Mouse (Mus musculus): Measurements from ENCODE around the gene Fbn1.
"Not testable (repeated sequence)": the region's sequence is repeated elsewhere in the genome, so short reads cannot be mapped to it uniquely, and the experiment has no call there.

Gene Fbn1

DNA sequence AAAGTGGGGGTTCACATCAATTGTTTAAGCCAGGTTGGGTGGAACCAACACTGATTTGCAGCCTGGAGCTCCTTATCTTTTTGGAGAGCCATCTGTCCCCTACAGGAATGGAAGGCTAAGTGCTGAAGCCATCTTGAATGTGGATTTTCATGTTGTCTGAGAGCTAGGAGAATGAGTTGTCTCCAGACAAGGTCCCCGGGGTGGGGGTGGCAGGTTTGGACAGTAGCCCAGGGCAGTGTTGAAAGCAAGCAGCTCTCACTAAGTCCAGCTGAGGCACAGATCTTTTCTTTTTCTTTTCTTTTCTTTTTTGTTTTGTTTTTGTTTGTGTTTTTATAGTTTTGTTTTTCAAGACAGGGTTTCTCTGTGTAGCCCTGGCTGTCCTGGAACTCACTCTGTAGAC lies 216.7 kb downstream of the Fbn1 start:
- DNase-seq (ENCODE audit: low spot score): no peak

GRCm38 (mm10) chr2:125290197-125290965 lies 217.4 kb downstream of the Fbn1 start:
- no peak for DNase-seq (ENCODE audit: low spot score)

- no peak for DNase-seq (ENCODE audit: low spot score)
Measured at GRCm38 (mm10) chr2:125285777-125286176, 222.0 kb downstream of the Fbn1 start.

DNA sequence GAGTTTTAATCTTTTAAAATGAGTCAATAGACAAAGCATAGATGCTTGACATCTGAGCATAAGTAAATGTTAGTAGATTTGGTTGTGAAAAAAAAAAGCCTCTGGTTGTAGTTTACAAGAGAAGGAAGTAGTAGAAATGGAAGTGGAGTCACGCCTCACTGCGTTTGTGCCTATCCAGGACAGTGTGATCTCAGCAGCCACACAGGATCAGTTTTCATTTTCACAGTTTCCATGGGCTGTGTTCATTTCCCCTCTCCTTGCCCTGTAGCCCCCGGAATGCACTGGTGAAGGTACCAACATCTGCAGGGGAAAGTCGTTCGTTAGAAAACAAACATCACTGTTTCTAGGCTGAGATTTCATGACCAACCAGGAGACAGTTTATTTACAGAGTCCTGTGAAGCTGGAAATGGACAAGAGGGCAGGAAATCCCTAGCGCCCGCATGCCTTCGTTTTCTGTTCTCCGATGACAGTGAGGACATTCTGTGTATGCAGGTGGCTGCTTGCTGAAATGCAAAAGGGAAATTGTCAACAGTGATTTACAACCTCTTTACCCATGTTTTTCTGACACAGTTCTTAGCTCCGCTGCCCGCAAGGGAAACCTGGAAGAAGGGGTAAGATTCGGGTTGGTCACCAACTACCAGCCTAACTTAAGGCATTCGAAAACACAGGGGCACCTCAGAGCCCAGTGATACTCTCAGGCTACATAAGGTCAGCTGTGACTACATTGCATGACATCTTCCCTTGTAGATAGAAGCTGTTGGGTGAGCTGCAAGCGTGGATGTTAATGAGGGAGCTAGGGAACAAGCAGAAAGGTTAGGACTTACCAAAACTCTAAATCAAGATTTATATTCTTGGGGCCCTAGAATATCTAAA lies 225.2 kb downstream of the Fbn1 start:
- no peak for DNase-seq (ENCODE audit: low spot score)

DNA sequence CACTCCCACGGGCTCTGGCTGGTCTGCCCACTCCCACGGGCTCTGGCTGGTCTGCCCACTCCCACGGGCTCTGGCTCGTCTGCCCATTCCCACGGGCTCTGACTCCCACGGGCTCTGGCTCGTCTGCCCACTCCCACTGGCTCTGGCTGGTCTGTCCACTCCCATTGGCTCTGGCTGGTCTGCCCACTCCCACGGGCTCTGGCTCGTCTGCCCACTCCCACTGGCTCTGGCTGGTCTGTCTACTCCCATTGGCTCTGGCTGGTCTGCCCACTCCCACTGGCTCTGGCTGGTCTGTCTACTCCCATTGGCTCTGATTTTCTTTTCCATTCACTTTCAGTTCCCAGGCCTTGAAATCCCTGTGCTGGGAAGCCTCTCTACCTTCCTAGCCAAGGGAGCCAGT lies 227.8 kb downstream of the Fbn1 start:
- DNase-seq (ENCODE audit: low spot score): not testable (repeated sequence)

DNA sequence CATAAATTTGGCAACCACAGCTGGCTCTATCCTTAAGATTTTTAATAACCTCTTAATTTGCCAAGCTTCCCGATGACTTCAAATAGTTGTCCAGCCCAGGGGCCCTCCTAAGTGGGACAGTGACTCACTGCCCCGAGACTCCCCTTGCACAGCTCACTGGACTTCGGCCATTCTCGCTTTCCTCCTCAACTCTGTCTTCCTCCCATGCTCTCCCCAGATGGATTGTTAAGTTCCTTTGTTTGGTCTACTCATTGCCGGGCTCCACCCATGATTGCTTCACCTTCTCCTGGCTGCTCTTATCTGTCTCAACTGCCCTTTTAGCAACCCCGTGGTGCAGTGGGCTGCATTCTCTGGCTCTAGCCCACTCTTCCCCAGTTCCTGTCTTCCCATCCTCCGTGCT lies 229.3 kb downstream of the Fbn1 start:
- DNase-seq (ENCODE audit: low spot score): no peak

DNA sequence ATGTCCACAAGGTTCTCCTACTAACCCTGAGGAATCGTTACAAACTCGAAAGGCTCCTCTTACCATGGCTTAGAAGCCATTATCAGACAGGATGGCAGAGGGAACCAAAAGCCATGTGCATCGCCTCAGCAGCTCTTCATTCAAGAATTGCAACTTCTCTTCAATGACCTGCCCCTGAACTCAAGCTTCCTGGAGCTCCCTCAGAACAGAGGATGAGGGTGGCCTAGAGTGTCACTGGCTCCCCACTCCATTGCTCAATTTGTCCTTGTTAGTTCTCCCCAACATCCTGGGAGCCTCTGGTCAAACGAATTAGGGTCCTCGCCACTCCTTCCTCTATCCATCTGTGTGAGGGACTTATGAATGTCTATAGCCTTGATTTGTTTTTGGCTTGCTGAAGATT lies 231.1 kb downstream of the Fbn1 start:
- no peak for DNase-seq (ENCODE audit: low spot score)

DNA sequence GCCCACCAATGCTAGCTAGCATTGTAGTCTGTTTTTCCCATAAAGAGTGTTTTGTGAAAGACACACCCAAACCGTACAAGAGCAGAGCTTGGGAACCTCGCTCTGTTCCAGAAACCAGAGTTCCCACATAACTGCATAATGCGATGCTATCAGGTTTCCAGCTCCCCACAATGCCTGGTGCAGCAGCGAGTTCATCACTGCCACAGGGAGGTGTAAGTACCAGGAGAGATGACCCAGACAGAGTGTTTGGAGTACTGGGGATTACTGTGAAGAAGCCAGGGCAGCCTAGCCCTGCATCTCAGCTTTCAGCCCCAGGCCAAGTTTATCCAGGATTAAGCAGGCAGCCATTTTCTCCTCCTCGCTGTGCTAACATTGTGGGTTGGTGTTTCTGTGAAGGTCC lies 232.2 kb downstream of the Fbn1 start:
- no peak for DNase-seq (ENCODE audit: low spot score)

DNA sequence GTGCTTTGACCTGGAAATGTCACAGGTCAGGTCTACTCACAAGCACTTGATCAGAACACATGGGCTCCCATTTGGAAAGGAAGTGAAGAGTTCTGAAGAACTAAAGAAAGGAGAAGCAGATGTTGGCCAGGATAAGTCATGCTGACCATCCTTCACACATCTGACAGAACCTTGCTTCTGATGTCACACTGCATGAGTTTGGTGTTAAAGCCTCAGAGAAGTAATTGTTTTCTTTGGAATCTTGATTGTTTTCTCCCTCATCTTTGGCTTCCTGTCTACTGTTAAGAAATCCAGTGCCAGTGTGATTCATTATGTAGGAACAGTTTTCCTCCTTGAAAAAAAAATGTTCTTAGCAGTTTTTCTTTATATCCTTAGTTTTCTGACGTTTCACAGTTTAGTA lies 238.9 kb downstream of the Fbn1 start:
- no peak for DNase-seq (ENCODE audit: low spot score)

GRCm38 (mm10) chr2:125263753-125264152 lies 244.0 kb downstream of the Fbn1 start:
- no peak for DNase-seq (ENCODE audit: low spot score)

- DNase-seq (ENCODE audit: low spot score): no peak
Measured at GRCm38 (mm10) chr2:125263056-125263455, 244.7 kb downstream of the Fbn1 start.

- DNase-seq (ENCODE audit: low spot score): no peak
Measured at GRCm38 (mm10) chr2:125260326-125260725, 247.5 kb downstream of the Fbn1 start.

DNA sequence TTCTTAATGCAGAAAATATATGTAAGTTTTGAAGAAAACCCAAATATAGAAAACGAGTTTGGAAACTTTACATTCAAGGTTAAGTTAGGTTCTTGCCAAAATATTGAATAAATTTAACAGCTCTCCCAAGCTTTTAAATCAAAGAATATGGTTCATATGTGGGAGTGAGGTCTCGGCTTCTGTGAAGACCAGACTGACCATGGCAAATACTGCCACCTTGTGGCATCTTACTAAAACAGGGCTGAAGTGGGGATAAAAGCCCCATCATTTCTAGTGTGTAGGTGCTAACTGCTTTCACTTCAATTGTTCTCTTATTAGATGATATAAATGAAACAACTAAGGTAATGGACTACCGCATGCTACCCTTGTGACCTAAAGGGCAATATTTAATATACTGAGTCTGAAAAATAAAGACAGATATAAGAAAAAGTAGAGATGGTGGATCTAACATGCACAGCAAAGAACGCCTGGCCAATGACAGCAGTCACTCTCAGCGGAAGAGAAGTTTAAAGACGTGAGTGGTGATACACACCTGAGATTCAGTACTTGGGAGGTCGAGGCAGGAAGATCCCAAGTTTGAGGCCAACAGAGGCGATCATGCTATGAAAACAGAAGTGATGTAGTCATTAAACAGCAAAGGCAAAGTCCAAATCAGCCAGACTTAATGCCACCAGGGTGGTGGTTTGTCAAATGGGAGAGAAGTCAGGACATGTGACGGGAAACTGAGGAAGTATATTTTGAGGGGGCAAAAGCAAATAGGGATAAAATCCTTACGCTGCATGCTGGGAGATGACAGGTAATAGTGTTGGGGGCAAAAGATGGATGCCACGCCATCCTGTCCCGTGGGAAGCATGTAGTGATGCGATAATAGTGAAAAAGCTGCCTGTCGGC lies 248.3 kb downstream of the Fbn1 start:
- DNase-seq (ENCODE audit: low spot score): no peak

- DNase-seq (ENCODE audit: low spot score): no peak
Measured at GRCm38 (mm10) chr2:125255886-125256285, 251.9 kb downstream of the Fbn1 start.

GRCm38 (mm10) chr2:125254630-125255029 lies 253.2 kb downstream of the Fbn1 start:
- no peak for DNase-seq (ENCODE audit: low spot score)

DNA sequence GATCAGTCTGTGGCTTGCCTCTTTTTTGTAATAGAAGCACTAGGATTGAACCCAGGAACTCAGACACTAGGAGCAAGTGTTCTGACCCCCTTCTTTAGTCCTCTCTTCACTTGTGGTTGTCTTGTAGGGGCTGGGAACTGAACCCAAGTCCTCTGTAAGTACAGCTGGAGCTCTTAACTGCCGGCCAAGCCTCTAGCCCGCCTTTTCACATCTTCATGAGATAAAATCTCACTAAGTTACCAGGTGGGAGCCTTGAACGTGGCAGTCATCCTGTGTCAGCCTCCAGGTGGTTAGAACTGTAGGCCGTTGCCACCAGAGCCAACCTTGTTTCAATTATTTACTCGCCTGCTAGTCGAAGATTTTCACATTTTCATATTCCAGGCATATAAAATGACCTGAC lies 254.1 kb downstream of the Fbn1 start:
- no peak for DNase-seq (ENCODE audit: low spot score)

GRCm38 (mm10) chr2:125252275-125252674 lies 255.5 kb downstream of the Fbn1 start:
- no peak for DNase-seq (ENCODE audit: low spot score)

DNA sequence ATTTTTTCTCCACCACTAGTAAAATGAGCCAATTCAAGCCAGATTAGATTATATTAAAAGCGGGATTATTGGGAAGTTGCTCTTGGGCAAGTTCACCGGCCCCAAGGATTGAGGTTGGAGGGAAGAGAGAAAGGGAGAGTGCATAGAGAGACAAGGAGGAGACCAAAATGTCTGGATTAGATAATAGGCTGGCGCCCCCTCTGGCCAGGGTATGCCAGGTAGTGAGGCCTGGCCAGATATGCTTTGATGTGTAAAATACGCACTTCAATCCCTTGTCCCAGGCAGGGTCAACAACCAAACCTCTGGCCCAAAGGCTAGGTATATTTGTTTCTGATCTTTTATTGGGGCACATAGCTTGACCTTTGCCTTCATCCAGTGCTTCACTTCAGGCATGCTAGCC lies 256.0 kb downstream of the Fbn1 start:
- no peak for DNase-seq (ENCODE audit: low spot score)
